Mouse (Mus musculus): ENCODE measurements around the gene Pfkfb3.
A peak's percentile ranks its signal among the peaks of the same experiment; 100 is the strongest.
"Not testable (repeated sequence)": the region's sequence is repeated elsewhere in the genome, so short reads cannot be mapped to it uniquely, and the experiment has no call there.

The Pfkfb3 gene

DNA sequence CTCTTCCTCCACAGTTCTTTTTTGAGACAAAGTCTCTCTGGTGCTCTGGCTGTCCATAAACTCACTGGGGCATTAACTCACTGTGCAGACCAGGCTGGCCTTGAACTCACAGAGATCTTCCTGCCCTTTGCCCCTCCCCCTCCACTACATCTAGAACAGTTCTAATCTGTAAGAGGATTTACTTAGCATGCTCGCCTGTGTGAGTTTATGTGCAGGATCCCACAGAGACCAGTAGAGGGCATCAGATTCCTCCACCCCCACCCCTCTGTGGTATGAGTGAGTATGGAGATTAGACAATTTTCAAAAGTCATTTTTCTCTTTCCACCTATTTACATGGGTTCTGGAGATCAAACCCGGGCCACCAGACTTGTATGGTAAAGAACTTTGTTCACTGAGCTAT, 6.3 kb downstream of the Pfkfb3 start:
- DNase-seq = peak; percentile 32 to 40

DNA sequence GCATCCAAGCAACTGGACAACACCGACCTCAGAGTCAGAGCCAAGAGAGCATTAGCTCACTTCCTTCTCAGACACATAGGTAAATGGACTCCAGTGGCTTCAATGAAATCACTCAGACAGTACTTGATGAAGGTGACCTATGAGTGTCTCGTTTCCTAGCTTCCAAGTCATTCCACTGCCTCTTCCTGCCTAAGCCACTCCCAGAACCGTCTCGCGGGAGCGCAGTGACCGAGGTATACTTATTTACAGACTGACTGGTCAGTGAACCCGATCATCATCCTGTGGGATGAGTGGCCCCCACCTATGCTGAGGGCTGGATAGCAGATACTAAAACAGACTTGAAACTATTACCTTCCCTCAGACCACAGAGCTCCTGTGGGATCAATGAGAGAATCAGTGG, 7.8 kb downstream of the Pfkfb3 start:
- peak; percentile 61 to 90 for DNase-seq

DNA sequence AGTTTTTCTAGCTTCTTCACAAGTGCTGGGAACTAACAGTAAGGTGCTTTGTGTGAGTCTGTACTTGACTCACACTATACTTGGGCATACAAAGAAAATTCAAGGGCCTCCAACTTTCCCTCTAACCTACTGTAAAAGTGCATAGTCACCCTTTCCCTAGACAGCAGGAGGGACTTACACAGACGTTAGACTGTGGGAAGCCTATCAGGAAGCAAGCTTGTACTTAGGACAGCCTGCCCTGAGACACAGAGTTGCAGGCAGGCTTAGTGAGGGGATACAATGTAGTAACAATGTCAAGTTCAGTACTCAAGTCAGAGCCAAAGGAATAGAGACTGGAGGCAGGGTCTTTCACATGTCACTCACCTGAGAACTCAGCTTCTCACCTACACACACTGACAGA, 8.5 kb downstream of the Pfkfb3 start:
- no peak for DNase-seq

DNA sequence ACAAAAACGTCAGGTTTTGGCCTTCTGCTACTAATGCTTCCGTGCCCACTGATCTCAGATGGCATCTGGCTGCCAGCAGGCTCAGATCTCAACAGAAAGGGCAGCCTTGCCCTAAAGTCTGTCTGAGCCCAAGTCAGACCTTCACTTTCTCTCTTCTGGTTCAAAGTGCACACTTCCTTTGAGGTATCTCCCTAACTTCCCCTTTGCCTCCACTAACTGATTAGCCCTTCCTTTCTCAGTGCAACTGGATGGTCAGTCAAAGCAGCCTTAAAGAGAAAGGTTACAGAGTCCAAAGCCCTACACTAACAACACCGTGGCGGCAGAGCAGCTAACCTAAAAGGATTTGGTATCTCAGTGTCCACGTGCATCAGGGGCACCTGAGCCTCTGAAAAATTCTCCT, 9.5 kb downstream of the Pfkfb3 start:
- DNase-seq = no peak

DNA sequence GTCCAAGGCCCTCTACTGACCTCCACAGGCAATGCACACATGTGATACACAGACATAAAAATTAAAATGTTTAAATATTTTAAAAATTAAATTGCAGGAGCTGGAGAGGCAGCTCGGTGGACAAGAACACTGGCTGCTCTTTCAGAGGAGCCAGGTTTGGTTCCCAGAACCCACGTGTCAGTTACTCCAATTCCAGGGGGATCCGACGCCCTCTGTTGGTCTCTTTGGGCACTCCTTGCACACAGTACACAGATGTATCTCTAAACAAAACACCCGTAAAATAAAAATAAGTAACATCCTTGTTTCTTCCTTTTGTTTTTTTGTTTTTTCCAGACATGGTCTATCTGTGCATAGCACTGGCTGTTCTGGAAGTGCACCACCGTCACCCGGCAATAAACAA, 10.7 kb downstream of the Pfkfb3 start:
- DNase-seq = no peak

DNA sequence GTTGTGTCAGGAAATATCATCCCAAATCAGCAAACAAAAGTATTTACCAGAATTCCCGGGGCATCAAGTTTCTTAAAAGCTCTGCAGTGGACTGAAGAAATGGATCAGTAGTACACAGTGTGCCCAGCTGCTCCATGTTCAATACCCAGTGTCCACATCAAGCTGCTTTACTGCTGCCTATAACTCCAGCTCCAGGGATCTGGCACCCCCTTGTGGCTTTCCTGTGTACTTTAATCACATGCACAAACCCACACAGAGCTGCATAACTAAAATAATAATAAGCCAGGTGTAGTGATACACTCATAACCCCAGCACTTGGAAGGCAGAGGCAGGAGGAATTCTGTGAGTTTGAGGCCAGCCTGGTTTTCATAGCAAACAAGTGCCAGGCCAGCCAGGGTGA, 11.2 kb downstream of the Pfkfb3 start:
- DNase-seq = peak; percentile 81 to 88

DNA sequence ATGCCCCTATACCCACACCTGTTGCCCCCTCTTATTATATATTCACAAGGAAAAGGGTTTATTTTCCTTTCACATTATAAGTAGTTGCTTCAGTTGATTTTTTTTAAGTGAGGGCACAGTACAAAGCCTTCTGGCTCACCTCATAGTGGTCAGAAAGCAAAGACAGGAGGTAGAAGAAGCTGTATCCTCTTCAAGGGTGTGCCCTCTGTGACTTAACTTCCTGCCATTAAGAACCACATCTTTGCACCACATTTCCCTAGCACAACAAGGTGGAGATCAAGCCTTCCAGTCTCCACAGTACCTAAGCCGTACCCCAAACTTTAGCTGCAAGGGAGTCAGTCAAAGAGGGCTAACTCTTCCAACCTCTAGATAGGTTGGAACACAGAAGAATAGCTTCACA, 11.8 kb downstream of the Pfkfb3 start:
- DNase-seq = no peak

DNA sequence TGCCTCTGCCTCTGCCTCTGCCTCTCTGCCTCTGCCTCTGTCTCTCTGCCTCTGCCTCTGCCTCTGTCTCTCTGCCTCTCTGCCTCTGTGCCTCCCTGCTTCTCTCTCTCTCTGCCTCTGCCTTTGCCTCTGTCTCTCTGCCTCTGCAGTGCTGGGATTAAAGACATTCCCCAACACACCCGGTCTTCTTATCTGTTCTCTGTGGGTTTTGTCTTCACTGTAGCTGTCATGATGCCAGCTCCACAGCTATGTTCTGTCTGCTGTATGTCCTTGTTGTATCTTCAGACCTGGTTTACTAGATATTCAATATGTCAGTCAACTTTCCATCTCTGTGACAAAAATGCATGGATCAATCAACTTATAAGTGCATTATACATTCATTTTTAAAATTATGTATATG, 12.3 kb downstream of the Pfkfb3 start:
- not testable (repeated sequence) for DNase-seq

DNA sequence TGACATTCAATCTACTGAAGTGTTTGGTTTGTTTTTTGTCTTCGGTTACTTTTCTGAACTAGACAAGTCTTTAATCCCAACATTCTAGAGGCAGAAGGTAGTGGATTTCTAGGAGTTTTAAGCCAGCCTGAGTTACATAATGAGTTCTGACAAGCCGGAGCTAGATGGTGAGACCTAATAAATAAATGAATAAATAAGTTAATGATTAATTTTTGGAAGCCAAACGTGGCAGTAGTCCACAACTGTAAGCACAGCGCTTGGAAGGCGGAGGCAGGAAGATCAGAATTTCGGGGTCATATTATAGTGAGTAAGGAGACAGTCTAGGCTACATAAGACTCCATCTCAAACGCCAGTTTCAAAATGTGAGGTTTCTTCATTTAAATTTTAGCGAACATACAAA, 17.9 kb downstream of the Pfkfb3 start:
- peak; percentile 50 to 77 for DNase-seq

DNA sequence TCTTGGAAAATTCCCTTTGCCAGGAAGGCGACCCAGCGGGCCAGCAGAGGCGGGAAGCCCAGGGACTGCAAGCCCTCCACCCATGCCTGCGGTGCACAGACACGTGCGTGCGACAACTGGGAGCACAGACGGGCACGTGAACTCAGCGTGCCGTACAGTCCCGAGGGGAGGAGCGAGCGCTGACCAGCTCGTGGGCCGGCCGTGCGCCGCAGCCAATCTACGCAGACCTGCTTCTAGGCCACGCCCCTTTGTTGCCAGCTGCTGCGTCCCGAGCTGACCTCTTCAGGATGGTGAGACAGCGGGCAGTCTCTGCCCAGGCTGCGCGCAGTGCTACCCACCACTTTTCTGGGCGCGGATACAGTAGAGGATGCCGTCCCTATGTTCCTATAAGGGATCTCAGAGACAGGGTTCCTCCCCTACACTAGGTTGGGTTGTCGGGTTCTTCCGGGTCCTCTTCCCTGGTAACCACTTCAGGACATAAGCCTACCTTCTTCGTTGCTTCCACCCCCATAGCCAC, 18.4 kb downstream of the Pfkfb3 start:
- DNase-seq = peak; percentile 99 to 100

DNA sequence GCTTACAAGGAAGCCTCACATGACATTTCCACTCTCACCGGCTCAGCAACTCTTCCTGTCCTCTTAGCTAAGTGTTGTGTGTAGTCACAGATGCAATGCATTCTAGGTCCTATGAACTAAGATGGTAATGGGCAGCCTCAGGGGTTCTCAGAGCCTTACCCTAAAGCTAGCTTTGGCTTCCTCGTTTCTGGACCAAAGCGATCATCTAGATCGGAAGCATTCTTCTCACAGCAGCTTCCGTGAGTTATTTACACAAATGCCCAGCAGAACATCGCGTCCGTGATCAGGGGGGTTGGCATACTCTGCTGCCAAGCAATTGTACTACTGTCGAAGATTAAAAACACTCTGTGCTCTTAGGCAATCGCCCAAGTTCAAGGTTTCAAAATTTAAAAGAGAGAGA, 19.1 kb downstream of the Pfkfb3 start:
- DNase-seq = peak; percentile 32 to 82

DNA sequence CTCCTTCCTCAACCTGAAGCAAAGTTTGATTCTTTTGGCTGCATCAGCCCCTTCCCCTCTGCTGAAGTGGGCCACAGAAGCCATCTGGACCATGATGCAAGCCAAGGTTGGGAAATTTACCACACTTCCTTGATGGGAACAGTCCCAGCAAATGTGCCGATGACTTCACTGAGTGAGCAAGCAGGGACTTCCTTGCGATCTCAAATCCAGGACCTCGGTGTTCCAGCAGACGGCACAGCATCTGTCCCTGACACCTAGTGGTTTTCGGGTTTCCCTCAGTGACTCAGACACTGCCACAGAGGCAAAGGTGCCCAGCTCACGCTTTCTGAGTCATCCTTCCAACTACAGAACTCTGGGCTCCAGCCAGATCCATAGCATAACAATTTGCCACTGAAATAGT, 23.8 kb downstream of the Pfkfb3 start:
- no peak for DNase-seq

DNA sequence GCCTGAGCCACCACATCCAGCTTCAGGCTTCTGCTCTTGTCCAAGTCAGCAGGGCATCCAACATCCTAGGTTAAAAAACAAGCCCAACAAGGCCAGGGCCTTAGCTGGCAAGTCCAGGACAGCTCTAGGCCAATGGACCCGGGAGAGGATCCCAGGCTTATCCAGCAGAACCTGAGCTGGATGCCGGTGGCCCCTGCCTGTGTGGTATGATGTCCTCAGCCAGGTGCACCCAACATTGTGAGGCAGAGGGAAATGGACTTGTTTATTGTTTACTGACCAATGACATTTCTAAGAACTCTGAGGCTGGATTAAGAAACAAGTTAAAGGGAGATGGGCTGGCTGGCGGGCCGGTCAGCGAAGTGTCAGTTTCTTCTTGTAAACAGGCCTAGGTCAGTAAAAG, 27.8 kb downstream of the Pfkfb3 start:
- no peak for DNase-seq

DNA sequence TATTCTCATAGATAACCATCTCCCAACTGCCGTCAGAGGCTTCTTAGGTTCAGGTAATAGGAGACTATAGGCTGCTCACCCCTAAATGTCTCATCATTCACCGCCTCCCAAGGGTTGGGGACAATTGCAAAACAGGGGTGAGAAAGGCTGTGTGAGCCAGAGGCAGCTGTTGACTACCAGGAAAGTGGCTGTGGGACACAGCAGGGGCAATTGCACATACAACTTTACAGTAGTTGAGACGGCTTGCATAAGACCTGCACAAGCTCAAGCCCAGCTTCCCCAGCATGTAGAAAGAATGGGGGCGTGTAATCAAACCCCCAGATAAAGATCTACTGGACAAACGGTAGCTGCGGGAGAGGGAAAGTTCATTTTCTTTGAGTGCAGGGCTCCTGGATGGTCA, 29.1 kb downstream of the Pfkfb3 start:
- DNase-seq = no peak

DNA sequence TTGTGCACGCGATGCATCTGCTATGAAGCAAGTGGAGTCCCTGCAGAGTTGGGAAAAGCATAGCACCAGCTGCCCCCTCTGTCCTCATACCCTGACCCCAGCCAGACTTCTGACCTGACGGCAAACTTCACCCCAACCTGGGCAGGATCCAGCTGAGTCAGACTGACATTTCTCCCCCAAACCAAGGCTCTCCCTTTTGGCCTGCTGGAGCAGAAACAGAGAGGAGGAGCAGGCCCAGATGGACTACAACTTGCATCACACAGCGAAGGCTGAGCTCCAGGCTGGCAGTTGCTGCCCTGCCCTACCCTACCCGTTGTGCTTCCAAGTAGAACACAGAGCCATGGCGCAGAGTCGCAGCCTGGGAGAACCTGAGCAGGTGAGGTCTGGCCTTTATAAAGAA, 32.1 kb downstream of the Pfkfb3 start:
- DNase-seq = peak in 1 of 2 experiments; percentile 44

DNA sequence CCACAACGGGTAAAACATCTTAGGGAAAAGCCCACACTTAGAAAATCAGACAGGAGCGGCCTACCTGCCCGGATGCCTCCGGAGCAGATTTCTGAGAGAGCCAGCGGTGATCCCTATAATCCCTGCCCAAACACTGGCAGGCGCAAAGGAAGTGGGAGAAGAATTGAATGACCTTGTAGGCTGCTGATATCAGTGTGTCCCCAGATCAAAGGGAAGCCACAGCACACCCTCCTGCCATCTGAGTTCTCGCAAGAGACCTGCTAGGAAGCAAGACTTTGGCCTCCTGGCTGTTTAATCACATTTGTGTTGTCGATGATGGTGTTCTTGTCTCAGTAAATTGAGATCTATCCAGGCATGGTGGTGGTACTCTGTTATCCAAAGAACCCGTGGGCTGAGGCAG, 33.1 kb downstream of the Pfkfb3 start:
- DNase-seq = no peak

DNA sequence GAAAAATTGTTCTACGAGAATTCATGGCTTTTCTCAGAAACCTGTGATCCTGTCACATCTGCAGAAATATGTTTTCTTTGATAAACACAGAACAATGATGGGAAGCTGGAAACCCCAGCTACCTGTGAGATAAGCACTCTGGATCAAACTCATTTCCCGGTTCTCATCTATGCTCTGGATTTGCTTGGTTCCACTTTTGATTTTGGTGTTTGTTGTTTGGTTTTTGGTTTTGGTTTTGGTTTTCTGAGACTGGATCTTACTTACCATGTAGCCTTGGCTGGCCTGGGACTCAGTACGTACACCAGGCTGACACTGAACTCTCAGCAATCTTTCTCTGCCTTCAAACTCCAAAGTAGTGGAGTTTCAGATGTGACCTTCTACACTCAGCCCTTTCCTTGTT, 38.0 kb downstream of the Pfkfb3 start:
- DNase-seq = no peak

DNA sequence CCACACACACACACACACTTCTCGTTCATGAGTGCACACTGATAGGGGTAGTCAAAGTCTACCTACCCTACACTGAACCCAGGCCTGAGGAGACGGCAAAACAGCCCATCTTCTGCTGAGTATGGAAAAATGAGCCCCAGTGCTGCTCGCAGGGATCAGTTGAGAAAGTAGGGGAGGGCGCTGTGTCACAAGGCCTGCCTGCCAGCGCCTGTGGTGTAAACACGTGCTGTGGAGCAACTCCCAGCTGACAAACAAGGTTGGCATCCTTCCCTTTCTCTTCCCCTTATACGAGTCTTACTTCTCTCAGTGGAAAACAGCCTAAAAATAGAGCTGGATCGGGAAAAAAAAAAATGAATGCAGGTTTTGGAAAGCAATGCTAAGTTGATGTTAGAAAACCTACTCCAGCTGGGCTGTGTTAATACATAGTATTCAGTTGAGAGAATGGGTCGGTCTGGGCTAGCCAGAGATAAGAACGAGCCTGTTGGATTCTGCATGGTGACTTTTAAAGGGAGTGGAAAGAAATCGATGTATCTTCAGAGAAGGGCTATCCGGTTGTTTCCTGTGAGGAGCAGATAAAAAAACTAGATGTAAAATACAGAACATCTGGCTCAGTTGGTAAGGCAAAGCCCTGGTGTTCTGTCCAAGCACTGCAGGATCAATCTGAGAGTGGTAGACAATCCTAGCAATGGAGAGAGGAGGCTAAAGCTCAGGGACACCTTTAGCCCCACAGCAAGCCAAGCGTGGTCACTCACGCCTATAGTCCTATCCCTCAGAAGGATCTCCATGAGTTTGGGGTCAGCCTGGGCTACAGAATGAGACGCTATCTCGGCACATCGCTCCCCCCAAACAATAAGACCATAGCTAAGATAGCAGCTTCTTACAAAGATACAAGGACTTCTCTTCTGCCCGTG, 40.6 kb downstream of the Pfkfb3 start:
- DNase-seq = peak; percentile 52 to 89

DNA sequence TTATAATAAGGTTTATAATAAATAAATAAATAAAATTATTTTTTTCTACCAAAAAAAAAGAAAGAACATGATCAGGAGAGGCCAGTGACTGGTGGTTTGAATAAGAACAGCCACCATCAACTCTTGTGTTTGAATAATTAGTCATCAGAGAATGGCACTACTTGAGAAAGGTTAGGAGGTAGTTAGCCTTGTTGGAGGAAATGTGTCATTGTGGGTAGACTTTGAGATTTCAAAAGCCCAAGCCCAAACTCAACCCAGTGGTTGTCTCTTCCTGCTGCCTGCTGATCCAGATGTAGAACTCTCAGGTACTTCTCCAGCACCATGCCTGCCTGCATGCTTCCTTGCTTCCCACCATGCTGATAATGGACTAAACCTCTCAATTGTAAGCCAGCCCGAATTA, 41.8 kb downstream of the Pfkfb3 start:
- no peak for DNase-seq

DNA sequence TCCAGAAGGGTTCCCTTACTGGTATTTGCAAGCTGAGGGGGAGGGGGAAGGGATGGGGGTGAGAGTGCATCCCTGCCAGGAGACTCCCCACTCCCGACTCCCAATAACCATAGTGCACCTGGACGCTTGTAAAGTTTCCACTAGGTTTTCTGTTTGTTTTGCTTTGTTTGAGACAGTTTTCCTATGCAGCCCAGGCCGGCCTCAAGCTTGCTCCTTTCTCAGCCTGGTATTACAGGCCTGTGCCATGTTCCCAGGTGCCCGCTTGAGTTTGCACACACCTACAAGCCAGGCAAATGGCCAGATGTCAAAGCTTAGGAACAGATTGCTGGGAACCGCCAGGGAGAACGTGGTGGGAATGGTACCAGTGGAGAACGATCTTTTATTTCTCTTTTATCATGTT, 50.1 kb downstream of the Pfkfb3 start:
- no peak for DNase-seq

DNA sequence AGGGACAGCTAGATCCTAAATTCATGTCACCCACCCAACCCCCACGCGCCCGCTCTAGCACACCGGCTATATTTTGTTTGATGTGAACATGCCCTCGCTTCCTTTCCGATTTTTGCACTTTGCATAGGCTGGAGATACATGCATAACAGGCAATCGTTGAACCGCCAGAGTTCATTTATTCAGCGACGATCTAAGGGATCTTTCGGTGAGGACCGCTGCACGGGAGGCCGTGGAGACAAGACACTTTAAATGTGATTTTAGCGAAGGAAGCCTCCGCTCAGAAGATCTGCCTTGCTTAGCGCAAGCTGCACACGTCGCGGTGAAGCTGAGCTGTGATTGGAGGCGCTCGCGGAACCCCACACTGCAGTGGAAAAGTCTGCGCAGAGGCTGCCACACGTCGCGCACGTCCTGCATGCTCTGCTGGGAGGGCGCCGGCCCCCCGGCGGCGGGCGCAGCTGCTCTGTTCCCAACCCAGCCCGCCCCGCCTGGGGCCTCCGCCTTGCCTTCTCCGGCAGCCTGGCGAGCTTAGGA, 50.9 kb downstream of the Pfkfb3 start:
- DNase-seq = peak; percentile 71 to 91

DNA sequence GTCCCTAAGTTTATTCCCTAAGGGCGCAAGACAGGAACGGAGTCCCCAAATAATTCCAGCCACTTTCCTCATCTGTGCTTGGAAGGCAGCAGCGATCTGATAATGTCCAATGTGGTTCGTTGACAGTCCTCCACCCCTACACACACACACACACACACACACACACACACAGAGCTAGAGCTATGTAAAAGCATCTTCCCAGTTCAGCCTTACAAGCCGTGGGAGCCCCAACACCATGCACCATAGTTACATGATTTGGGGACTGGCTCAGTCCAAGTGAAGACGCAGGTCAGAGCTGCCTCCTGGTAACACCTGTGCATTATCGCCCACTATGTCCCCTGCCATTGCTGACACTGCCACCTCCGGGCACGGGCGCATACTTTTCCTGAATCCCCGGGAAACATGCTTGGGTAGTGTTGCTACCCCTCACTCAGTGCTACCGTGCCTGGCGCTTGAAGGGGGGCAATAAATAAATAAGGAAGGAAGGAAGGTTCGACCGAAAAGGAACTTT, 51.6 kb downstream of the Pfkfb3 start:
- DNase-seq = no peak

DNA sequence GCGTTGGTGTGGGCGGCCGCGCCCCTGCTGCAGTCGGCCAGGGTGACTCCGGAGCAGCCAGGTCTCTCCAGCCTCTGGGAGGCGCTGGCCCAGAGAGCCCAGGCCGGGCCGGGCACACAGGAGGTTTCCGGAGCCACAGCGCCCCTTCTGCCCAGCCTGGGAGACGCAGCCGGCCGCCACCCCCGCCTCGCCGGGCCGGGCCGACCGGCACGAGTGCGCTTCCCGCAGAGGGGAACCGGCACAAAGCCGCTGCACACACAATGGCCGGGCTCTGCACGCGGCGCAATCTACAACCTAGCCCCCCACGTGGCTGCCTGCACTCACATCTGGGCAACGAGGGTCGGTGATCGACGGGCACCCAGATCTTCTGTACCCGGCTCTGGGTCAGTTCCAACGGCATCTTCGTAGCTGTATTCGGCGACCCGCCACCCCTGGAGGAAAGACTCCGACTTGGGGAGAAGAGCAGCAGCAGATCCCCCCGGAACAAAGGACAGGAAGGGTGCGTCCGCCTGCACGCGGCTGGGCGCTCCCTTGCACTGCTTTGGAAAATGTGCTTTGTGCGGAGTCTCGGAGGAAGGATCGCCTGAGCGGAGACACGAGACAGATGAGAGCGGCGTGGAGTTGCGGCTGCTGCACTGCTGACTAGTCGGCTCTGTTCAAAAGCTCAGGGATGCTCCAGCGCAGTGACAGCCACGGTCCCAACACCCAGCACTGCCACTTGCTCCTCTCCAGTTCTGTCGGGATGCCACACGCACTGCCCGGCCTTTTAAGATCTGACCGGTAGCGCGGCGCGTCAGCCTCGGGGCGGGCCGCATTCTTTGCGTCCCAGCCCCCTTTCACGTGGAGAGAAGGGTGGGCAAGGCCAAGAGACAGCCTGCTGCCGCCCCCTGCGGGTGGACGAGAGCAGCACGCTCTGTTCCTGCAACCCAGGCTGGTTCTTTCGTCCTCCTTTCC, 52.3 kb downstream of the Pfkfb3 start:
- peak; percentile 91 to 95 for DNase-seq
